Mouse (Mus musculus) bone marrow macrophage, adult 2 months (primary cell): Measurements from ENCODE around the gene Car6. TPM values are rescaled to one million over a fixed set of nuclear protein-coding genes. Genes with fewer than 3 reads are reported as not detected.

Experiments used
- H3K27ac ChIP-seq: 2 replicates; pipeline ENCODE4 v1.5.1; 2012; ENCODE audit warnings: low read depth, low read length; ENCODE audit not compliant: insufficient read depth
- H3K4me1 ChIP-seq: 2 replicates; pipeline ENCODE4 v1.6.1; 2012; ENCODE audit warnings: low read length; ENCODE audit not compliant: control insufficient read depth, insufficient read depth
- H3K4me3 ChIP-seq: 2 replicates; pipeline ENCODE4 v1.5.1; 2012; ENCODE audit warnings: mild to moderate bottlenecking, low read length, moderate library complexity; ENCODE audit not compliant: insufficient read depth
- CTCF ChIP-seq: IDR thresholded peaks from 2 replicates; pipeline ENCODE4 v1.5.1; 2012; ENCODE audit warnings: low read depth, mild to moderate bottlenecking, low read length, moderate library complexity
- POLR2A ChIP-seq: IDR thresholded peaks from 2 replicates; pipeline ENCODE4 v1.6.1; 2012; ENCODE audit warnings: mild to moderate bottlenecking, low read depth, low read length, borderline replicate concordance
- polyA plus RNA-seq: library from polyadenylated mRNA; stranded (reverse); fragments of >200 nt; gene quantifications from 2 replicates; pipeline ENCODE4 v1.2.4, GENCODE M21; 2012; ENCODE audit not compliant: missing spikeins, insufficient read depth, insufficient read length

The Car6 gene
- polyA plus RNA-seq, 1 experiment, result not detected

DNA sequence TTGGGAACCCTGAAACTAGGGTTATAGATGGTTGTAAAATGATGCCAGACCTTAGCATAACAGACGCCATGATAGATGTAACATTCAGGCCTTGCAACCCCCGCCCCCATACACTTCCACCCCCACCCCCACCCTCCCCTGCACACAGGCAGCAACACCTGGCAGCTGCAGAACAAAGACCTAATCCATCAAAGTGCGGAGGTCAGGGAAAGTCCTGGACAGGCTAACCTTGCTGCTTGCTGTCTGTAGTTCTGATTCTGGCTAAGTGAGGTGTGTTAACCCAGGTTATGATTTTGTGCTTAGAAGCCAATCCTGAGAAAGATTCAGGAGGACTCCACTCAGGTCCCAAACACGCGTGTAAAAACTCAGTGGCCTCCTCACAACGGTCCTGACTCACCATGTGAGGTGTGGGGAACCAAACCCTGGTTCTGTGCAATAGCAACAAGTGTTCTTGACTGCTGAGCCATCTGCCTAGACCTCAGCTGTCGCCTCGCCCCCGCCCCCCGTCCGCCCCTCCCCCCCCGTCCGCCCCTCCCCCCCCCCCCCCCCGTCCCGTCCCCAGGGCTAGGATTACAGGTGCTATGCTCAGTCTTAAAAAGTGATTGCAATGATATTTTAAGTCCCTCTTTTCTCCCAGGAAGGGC, 28.7 kb upstream of the Car6 start:
- Histone ChIP-seq H3K4me3 (no peak overlapping the region), H3K27ac (no peak overlapping the region), H3K4me1 (peaks cover 20% of the 10 kb centered on the region)
- TF ChIP-seq CTCF (no peak), POLR2A (no peak)

DNA sequence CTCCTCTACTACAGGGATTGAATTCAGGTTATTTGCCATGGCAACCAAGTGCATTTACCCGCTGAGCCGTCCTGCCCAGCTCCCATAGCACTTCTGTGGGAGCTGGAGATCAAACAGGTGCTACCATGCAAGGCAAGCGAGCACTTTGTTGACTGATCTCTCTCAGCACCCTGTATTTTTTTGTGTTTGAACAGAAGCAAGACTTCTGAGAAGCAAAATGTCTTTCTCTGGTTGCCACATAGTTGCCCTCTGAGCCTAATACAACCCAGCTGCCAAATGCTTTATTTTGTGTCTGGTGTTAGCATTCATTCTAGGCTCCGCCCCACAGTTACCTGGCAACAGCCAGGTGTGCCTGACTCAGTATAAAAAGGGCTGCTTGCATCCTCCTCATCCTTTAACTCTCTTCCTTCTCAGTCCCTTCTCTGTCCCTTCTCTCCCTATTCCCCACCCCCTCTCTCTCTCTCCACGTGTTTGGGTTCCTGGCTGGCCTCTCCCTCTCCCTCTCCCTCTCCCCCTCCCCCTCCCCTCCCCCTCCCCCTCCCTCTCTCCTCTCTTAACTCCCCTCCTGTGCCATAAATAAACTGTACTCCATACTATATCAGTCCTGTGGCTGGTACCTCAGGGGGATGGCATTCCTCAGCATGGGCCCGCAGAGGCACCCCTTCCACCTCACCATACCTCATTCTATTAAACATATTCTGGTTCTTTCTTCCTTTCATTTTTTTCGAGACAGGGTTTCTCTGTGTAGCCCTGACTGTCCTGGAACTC, 27.6 kb upstream of the Car6 start:
- TF ChIP-seq POLR2A (no peak), CTCF (no peak)
- Histone ChIP-seq H3K4me1 (peaks cover 16% of the 10 kb centered on the region), H3K27ac (no peak overlapping the region), H3K4me3 (no peak overlapping the region)

DNA sequence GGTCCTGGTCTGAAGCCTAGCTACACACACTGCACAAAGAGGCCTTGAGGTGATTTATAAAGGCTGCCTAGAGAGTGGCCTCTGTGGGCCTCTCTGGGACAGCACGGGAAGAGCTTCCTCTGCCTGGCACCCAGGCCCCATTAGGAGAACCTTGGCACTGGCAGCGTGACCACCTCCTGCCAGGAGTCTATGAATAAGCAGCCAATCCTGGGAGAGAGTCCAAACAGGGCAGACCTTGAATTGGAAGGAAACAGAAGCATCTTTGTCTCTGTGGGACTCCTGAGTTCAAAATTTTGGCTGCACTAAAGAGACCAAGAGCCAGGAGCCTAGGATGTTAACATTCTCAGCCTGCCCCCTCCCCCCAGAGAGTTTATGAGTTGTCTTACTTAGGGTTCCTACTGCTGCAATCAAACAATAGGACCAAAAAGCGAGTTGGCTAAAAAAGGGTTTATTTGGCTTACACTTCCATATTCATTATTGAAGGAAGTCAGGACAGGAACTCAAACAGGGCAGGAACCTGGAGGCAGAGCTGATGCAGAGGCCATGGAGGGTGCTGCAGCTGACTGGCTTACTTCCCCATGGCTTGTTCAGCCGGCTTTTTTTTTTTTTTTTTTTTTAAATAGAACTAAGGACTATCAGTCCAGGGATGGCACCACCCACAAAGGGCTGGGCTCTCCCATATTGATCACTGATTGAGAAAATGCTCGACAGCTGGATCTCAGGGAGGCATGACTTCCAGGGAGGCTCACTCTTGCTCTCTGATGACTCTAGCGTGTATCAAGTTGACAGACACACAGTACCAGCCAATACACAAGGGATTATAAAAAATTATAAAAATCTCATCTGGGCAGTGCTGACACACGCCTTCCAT, 25.9 kb upstream of the Car6 start:
- no peak overlapping the region for H3K4me3 ChIP-seq
- TF ChIP-seq POLR2A (no peak), CTCF (no peak)
- H3K4me1 ChIP-seq, result peaks cover 16% of the 10 kb centered on the region
- H3K27ac ChIP-seq, result peak overlapping the region; percentile 59

DNA sequence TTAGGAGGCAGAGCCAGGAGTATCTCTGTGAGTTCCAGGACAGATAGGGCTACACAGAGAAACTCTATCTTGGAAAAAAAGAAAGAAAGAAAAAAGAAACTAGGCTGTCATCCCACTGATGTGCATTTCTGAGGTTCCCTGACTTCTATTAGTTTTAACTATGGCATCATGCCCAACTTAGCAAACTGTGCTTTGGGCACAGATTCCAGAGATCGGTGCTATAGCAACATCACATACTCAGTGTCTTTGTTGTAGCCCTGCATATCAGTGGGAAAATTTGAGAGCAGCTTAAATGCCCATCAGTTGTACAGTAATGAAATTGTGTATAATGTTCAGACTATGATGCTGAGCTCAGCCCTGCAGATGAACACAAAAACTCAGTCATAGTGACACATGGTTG, 24.6 kb upstream of the Car6 start:
- TF ChIP-seq CTCF, result no peak
- no peak for TF ChIP-seq POLR2A
- peaks cover 16% of the 10 kb centered on the region for H3K4me1 ChIP-seq
- no peak overlapping the region for H3K27ac ChIP-seq
- no peak overlapping the region for H3K4me3 ChIP-seq

DNA sequence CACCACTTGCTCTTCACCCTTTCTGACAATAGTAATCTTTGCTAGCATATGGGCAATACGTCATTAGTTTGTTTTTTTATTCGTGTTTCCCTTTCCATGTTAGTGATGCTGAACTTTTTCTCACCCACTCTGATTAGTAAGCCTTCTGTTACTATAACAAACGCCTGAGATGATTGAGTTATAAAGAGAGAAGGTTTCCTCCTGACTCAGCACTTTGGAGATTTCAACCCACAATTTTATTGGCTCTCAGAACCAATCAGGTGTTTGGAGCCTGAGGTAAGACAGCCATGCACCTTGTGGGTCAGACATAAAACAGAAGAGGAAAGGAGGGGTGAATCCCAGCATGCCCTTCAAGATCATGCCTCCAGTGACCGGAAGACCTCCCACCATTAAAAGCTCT, 22.7 kb upstream of the Car6 start:
- H3K4me3 ChIP-seq, result no peak overlapping the region
- no peak overlapping the region for H3K27ac ChIP-seq
- peaks cover 17% of the 10 kb centered on the region for H3K4me1 ChIP-seq
- TF ChIP-seq CTCF, result no peak

DNA sequence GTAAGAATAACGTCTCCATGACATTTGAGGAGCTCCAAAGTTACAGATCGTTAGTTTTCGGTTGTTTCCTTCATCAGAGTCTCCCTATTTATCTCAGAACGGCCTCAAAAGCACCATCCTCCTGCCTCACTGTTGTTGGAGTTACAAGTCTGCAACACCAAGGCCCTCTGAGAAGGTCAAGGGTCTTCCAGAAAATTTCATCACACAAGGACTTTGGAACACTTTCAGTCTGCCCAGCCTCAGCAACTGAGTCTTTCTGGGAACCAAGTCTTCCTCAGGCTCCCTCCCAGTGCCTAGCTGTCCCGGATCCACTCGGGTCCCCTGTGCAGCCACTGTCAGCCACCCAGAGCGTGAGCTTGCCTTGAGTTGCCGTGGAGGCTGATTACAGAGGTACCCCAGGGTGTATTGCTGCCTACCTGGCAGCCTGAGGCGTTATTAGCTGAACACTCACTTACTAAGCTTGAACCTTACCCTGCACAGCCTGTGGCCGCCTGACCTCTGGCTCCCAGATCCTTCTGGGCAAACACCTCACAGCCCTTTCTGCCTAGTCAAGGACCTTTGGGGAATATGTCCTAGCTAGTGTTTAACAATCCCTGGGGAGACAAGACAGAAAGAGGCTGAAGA, 20.0 kb upstream of the Car6 start:
- Histone ChIP-seq H3K27ac (no peak overlapping the region), H3K4me1 (peaks cover 18% of the 10 kb centered on the region), H3K4me3 (no peak overlapping the region)
- TF ChIP-seq POLR2A (no peak), CTCF (no peak)

DNA sequence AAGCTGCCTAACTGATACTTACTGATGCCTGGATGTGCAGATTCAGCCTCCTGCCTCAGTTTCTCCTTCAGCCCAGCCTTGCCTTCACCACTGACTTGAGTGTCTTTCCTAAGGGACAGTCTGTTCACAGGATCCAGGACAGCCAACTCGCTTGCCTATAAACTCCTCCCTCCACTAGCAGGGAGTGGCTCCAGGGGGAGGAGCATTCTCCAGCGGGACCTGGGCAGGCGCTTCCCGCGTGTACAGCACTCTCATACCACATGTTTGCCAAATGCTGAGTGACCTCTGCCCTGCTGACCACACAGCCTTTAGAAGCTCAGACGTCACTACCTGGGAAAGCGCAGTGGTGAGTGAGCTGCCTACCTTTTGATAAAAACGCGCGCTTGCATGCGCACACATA, 19.5 kb upstream of the Car6 start:
- no peak overlapping the region for H3K27ac ChIP-seq
- H3K4me3 ChIP-seq, result no peak overlapping the region
- TF ChIP-seq CTCF (no peak), POLR2A (no peak)
- H3K4me1 ChIP-seq, result peaks cover 22% of the 10 kb centered on the region

DNA sequence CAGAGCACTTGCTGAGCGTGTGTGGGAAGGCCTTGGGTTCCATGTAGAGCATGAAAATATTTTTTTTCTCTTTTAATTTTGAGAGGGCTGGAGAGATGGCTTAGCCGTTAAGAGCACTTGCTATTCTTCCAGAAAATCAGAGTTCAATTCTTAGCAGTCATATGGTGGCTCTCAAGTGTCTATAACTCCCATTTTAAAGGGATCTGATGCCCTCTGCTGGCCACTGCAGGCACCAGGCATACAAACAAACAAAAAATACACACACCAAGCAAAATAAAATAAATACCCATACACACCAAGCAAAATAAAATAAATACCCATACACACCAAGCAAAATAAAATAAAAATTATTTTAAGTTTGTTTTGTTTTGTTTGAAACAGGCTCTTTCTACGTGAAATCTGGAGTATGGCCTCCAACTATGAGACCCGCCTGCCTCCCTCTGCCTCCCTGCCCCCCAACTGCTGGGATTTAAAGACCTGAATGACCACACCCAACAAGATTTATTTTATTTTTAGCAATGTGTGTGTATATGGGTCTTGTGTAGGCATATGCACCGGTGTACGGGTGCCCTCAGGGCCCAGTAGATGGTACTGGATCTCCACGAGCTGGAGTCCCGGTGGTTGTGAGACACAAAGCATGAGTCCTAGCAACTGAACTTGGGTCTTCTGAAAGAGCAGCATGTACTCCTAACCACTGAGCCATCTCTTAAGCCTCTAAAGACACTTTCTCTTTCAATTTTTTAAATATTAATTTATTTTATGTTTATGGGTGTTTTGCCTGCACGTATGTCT, 18.6 kb upstream of the Car6 start:
- peaks cover 22% of the 10 kb centered on the region for H3K4me1 ChIP-seq
- H3K4me3 ChIP-seq, result no peak overlapping the region
- no peak for TF ChIP-seq CTCF
- no peak for TF ChIP-seq POLR2A
- no peak overlapping the region for H3K27ac ChIP-seq

DNA sequence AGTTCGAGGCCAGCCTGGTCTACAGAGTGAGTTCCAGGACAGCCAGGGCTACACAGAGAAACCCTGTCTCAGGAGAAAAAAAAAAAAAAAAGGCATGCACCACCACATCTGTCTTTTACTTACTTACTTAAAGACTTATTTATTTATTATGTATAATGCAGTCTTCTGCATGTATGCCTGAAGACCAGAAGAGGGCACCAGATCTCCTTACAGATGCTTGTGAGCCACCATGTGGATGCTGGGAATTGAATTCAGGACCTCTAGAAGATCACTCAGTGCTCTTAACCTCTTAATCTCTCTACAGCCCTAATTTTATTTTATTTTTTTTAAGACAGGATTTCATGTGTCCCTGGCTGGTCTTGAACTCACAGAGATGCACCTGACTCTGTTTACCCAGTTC, 16.8 kb upstream of the Car6 start:
- Histone ChIP-seq H3K4me3 (no peak overlapping the region), H3K4me1 (peaks cover 30% of the 10 kb centered on the region), H3K27ac (no peak overlapping the region)
- TF ChIP-seq CTCF (no peak), POLR2A (no peak)
